Mouse (Mus musculus): ENCODE measurements around the gene Wif1. TPM values are rescaled to one million over a fixed set of nuclear protein-coding genes. Genes with fewer than 3 reads are reported as not detected.

The Wif1 gene
- polyA plus RNA-seq, 1 experiment from 2014 or later: 4.9 TPM

- H3K9ac ChIP-seq (ENCODE audit: low read depth, low read length): no peak overlapping the region
- no peaks in the 10 kb centered on the region for H3K36me3 ChIP-seq (ENCODE audit: control insufficient read depth, insufficient read depth, low read length)
- no peak overlapping the region for H3K27ac ChIP-seq (ENCODE audit: low read depth, low read length)
- H3K4me2 ChIP-seq (replicated peaks; ENCODE audit: low read depth, low read length): no peak overlapping the region
- no peaks in the 10 kb centered on the region for H3K27me3 ChIP-seq (ENCODE audit: control insufficient read depth, insufficient read depth, low read length)
- no peak for DNase-seq (ENCODE audit: low spot score)
- H3K9me3 ChIP-seq (ENCODE audit: control insufficient read depth, low read length): no peaks in the 10 kb centered on the region
- 75% methylated on average over 20 of the region's 20 CpGs for WGBS
- ATAC-seq (ENCODE audit: low FRiP score): no peak
- no peaks in the 10 kb centered on the region for H3K4me1 ChIP-seq (replicated peaks; ENCODE audit: control insufficient read depth, insufficient read depth, low read length)
- H3K4me3 ChIP-seq (ENCODE audit: low read depth, low read length): no peak overlapping the region
Measured at GRCm38 (mm10) chr10:121129000-121129925, 95.5 kb downstream of the Wif1 start.

Other genes with a start within 250 kb of the Wif1 start
- 4.2 and 9.2 TPM in 2 replicates for gene Msrb3, start 134.9 kb upstream of the Wif1 start, polyA plus RNA-seq (2014; fragmentation: Nextera tagmentation; extraction: Ambion mirVana)
- 4.8 and 6.2 TPM in 2 replicates for gene Lemd3, start 54.6 kb upstream of the Wif1 start, polyA plus RNA-seq (2014; fragmentation: Nextera tagmentation; extraction: Ambion mirVana)